Mouse (Mus musculus) WW6 (cell line): ENCODE results near the gene Olfr1024.

Source experiments
- DNase-seq: peaks from one replicate; pipeline ENCODE4 v3.0.0-alpha.2; 2013; ENCODE audit warnings: low read depth, low spot score

The Olfr1024 gene

GRCm38 (mm10) chr2:85904952-85905351, at the start of gene Olfr1024:
Gene Olfr1024, minus strand, starts transcription at chr2:85905052.
- DNase-seq, result no peak

GRCm38 (mm10) chr2:85950137-85950536, 45.3 kb upstream of the Olfr1024 start, which contains the start of gene Olfr1028:
Gene Olfr1028, plus strand, starts transcription at chr2:85950437.
- no peak for DNase-seq

- no peak for DNase-seq
Observed at GRCm38 (mm10) chr2:85921258-85921657, 16.4 kb upstream of the Olfr1024 start, which contains the start of gene Olfr1026. Gene Olfr1026, plus strand, starts transcription at chr2:85921558.

- no peak for DNase-seq
Observed at GRCm38 (mm10) chr2:85914893-85915292, 10.0 kb upstream of the Olfr1024 start, which contains the start of gene Olfr1025-ps1. Gene Olfr1025-ps1, plus strand, starts transcription at chr2:85915193.

GRCm38 (mm10) chr2:85913197-85913596, 8.3 kb upstream of the Olfr1024 start:
- no peak for DNase-seq

- no peak for DNase-seq
Observed at GRCm38 (mm10) chr2:85885340-85885739, 19.5 kb downstream of the Olfr1024 start, which contains the start of gene Olfr1023. Gene Olfr1023, plus strand, starts transcription at chr2:85885640.

GRCm38 (mm10) chr2:85868294-85868693, 36.6 kb downstream of the Olfr1024 start, which contains the start of gene Olfr1022:
Gene Olfr1022, plus strand, starts transcription at chr2:85868594.
- no peak for DNase-seq
